Mouse (Mus musculus): ENCODE measurements around the gene Arhgef18. TPM values are rescaled to one million over a fixed set of nuclear protein-coding genes. Genes with fewer than 3 reads are reported as not detected.

Gene Arhgef18
- polyA plus RNA-seq, 2 experiments, result 2.0 to 3.6 TPM

- H3K9me3 ChIP-seq (ENCODE audit: control insufficient read depth, low read length), result no peaks in the 10 kb centered on the region
- H3K27me3 ChIP-seq (ENCODE audit: control insufficient read depth, insufficient read depth, low read length), result no peaks in the 10 kb centered on the region
- no peak overlapping the region for H3K27ac ChIP-seq
- DNase-seq (ENCODE audit: low read depth in 3 of 3, low spot score in 3 of 3) (no peak), ATAC-seq (ENCODE audit: insufficient read depth) (no peak)
- H3K4me2 ChIP-seq (ENCODE audit: low read depth), result no peak overlapping the region
- TF ChIP-seq CTCF (IDR thresholded peaks at IDR 0.05; ENCODE audit: low read depth) (no peak), EP300 (IDR thresholded peaks at IDR 0.05; ENCODE audit: low read depth) (no peak)
- H3K36me3 ChIP-seq (replicated peaks; ENCODE audit: control insufficient read depth, insufficient read depth, low read depth), result no peaks in the 10 kb centered on the region; the same call in 1 of the 2 replicates
- WGBS (ENCODE audit: insufficient replicate concordance), result 62% methylated on average over 3 of the region's 3 CpGs
- no peak overlapping the region for H3K4me3 ChIP-seq (ENCODE audit: insufficient read depth in 1 of 2, low read depth in 2 of 2, low read length in 2 of 2)
- no peak overlapping the region for H3K9ac ChIP-seq (replicated peaks)
- no peaks in the 10 kb centered on the region; a peak in 1 of 4 replicates for H3K4me1 ChIP-seq (replicated peaks; ENCODE audit: control insufficient read depth in 2 of 2, insufficient read depth in 2 of 2, low read length in 1 of 2)
Measured at GRCm38 (mm10) chr8:3431113-3431512, 38.3 kb downstream of the Arhgef18 start.

DNA sequence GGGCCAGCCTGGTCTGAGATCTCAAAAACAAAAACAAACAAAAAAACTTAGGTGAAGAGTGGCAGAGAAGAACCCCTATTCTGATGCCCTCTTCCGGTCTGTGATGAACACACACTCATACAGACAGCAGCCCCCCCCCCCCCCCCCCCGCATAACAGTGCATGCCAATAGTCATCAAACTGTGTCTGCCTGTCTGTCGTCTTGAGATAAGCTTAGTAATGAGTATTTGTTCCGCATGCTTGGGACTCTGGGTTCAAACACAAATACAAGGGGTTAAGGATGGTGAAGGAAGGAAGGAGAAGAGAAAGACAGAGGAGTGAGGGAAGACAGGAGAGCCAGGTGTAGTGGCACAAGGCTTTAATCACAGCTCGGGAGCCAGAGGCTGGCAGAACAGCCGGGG lies 43.7 kb downstream of the Arhgef18 start:
- Histone ChIP-seq H3K9me3 (ENCODE audit: control insufficient read depth, low read length) (no peaks in the 10 kb centered on the region), H3K4me2 (ENCODE audit: low read depth) (no peak overlapping the region), H3K36me3 (replicated peaks; ENCODE audit: control insufficient read depth, insufficient read depth, low read depth) (no peaks in the 10 kb centered on the region; the same call in none of the 2 replicates), H3K27me3 (ENCODE audit: control insufficient read depth, insufficient read depth, low read length) (no peaks in the 10 kb centered on the region), H3K27ac (no peak overlapping the region), H3K9ac (replicated peaks) (no peak overlapping the region), H3K4me3 (ENCODE audit: insufficient read depth in 1 of 2, low read depth in 2 of 2, low read length in 2 of 2) (no peak overlapping the region), H3K4me1 (replicated peaks; ENCODE audit: control insufficient read depth in 2 of 2, insufficient read depth in 2 of 2, low read length in 1 of 2) (no peaks in the 10 kb centered on the region; a peak in 1 of 4 replicates)
- TF ChIP-seq EP300 (IDR thresholded peaks at IDR 0.05; ENCODE audit: low read depth) (peak; percentile 22; the same call in 1 of the 2 replicates), CTCF (IDR thresholded peaks at IDR 0.05; ENCODE audit: low read depth) (no peak)
- 48% methylated on average over 6 of the region's 6 CpGs for WGBS (ENCODE audit: insufficient replicate concordance)
- no peak for DNase-seq (ENCODE audit: low read depth in 3 of 3, low spot score in 3 of 3)
- peak; percentile 44; the same call in 1 of the 2 replicates for ATAC-seq (ENCODE audit: insufficient read depth)

DNA sequence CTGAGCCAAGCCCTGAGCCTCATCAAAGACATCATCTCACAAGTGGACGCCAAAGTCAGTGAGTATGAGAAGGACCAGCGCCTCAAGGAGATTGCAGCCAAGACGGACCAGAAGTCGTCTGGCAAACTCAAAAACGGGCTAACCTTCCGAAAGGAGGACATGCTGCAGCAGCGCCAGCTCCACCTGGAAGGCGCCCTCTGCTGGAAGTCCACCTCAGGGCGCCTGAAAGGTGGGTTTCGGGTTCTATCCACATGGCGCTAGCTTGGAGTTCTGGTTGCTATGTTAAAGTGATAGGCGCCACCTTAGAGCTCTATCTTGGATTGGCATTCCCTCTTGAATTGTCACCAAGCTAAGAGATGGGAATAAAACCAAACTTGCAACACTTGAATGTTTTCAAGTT lies 46.7 kb downstream of the Arhgef18 start:
- Histone ChIP-seq H3K4me3 (ENCODE audit: insufficient read depth in 1 of 2, low read depth in 2 of 2, low read length in 2 of 2) (no peak overlapping the region), H3K9ac (replicated peaks) (no peak overlapping the region), H3K27ac (no peak overlapping the region), H3K36me3 (replicated peaks; ENCODE audit: control insufficient read depth, insufficient read depth, low read depth) (no peaks in the 10 kb centered on the region; the same call in 1 of the 2 replicates), H3K27me3 (ENCODE audit: control insufficient read depth, insufficient read depth, low read length) (no peaks in the 10 kb centered on the region), H3K4me1 (replicated peaks; ENCODE audit: control insufficient read depth in 2 of 2, insufficient read depth in 2 of 2, low read length in 1 of 2) (no peaks in the 10 kb centered on the region; a peak in 1 of 4 replicates), H3K9me3 (ENCODE audit: control insufficient read depth, low read length) (no peaks in the 10 kb centered on the region), H3K4me2 (ENCODE audit: low read depth) (no peak overlapping the region)
- WGBS (ENCODE audit: insufficient replicate concordance), result 76% methylated on average over 12 of the region's 12 CpGs
- DNase-seq (ENCODE audit: low read depth in 3 of 3, low spot score in 3 of 3), result no peak
- no peak for ATAC-seq (ENCODE audit: insufficient read depth)
- no peak for TF ChIP-seq EP300 (IDR thresholded peaks at IDR 0.05; ENCODE audit: low read depth)
- peak; percentile 75 for TF ChIP-seq CTCF (IDR thresholded peaks at IDR 0.05; ENCODE audit: low read depth)

DNA sequence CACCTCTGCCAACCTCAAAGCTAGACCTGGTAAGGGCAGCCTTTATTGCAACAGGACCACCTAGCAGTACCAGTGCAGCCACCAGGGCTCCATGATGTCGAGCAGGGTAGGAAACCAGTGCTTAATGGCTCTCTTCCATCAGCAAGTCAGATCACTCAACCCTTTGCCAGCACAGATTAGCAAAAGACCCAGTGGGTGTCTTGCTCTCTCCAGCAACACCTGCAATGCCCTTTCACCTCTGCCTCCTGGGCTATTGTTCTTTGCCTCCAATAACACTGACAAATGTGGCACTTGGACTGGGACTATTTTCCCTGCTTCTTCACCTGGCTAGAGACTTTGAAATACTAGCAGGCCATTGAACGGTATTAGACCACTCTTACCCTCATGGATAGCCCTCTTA lies 56.4 kb downstream of the Arhgef18 start:
- Histone ChIP-seq H3K27ac (no peak overlapping the region), H3K27me3 (ENCODE audit: control insufficient read depth, insufficient read depth, low read length) (no peaks in the 10 kb centered on the region), H3K9me3 (ENCODE audit: control insufficient read depth, low read length) (no peaks in the 10 kb centered on the region), H3K36me3 (replicated peaks; ENCODE audit: control insufficient read depth, insufficient read depth, low read depth) (no peaks in the 10 kb centered on the region; the same call in 1 of the 2 replicates), H3K4me2 (ENCODE audit: low read depth) (no peak overlapping the region), H3K4me1 (replicated peaks; ENCODE audit: control insufficient read depth in 2 of 2, insufficient read depth in 2 of 2, low read length in 1 of 2) (no peaks in the 10 kb centered on the region), H3K4me3 (ENCODE audit: insufficient read depth in 1 of 2, low read depth in 2 of 2, low read length in 2 of 2) (no peak overlapping the region), H3K9ac (replicated peaks) (no peak overlapping the region)
- DNase-seq (ENCODE audit: low read depth in 3 of 3, low spot score in 3 of 3) (no peak), ATAC-seq (ENCODE audit: insufficient read depth) (no peak)
- WGBS (ENCODE audit: insufficient replicate concordance), result 78% methylated on average over 2 of the region's 2 CpGs
- TF ChIP-seq EP300 (IDR thresholded peaks at IDR 0.05; ENCODE audit: low read depth) (no peak), CTCF (IDR thresholded peaks at IDR 0.05; ENCODE audit: low read depth) (no peak)

GRCm38 (mm10) chr8:3450670-3451069 lies 57.9 kb downstream of the Arhgef18 start:
- 27% methylated on average over 5 of the region's 5 CpGs for WGBS (ENCODE audit: insufficient replicate concordance)
- TF ChIP-seq EP300 (IDR thresholded peaks at IDR 0.05; ENCODE audit: low read depth) (no peak), CTCF (IDR thresholded peaks at IDR 0.05; ENCODE audit: low read depth) (peak; percentile 97)
- Histone ChIP-seq H3K4me2 (ENCODE audit: low read depth) (no peak overlapping the region), H3K27ac (no peak overlapping the region), H3K9me3 (ENCODE audit: control insufficient read depth, low read length) (no peaks in the 10 kb centered on the region), H3K4me1 (replicated peaks; ENCODE audit: control insufficient read depth in 2 of 2, insufficient read depth in 2 of 2, low read length in 1 of 2) (no peaks in the 10 kb centered on the region), H3K27me3 (ENCODE audit: control insufficient read depth, insufficient read depth, low read length) (no peaks in the 10 kb centered on the region), H3K9ac (replicated peaks) (no peak overlapping the region), H3K4me3 (ENCODE audit: insufficient read depth in 1 of 2, low read depth in 2 of 2, low read length in 2 of 2) (no peak overlapping the region), H3K36me3 (replicated peaks; ENCODE audit: control insufficient read depth, insufficient read depth, low read depth) (no peaks in the 10 kb centered on the region; the same call in 1 of the 2 replicates)
- peak in 1 of 3 experiments; percentile 34 for DNase-seq (ENCODE audit: low read depth in 3 of 3, low spot score in 3 of 3)
- ATAC-seq (ENCODE audit: insufficient read depth), result no peak
